Mouse (Mus musculus) olfactory bulb, adult 2 months (tissue): Measurements from ENCODE around the gene Tigar. TPM values are rescaled to one million over a fixed set of nuclear protein-coding genes. Genes with fewer than 3 reads are reported as not detected.

ENCODE experiments used
- H3K27ac ChIP-seq: fragments of 200-500 bp; 2 replicates; pipeline ENCODE4 v1.5.1; 2012; ENCODE audit warnings: low read depth, low read length; ENCODE audit not compliant: insufficient read depth
- H3K4me1 ChIP-seq: fragments of 200-500 bp; 2 replicates; pipeline ENCODE4 v1.6.1; 2012; ENCODE audit warnings: low read length; ENCODE audit not compliant: control insufficient read depth, insufficient read depth
- H3K4me3 ChIP-seq: fragments of 200-500 bp; 2 replicates; pipeline ENCODE4 v1.5.1; 2012; ENCODE audit warnings: mild to moderate bottlenecking, low read depth, low read length, moderate library complexity; ENCODE audit not compliant: insufficient read depth
- CTCF ChIP-seq: fragments of 200-500 bp; IDR thresholded peaks from 2 replicates; pipeline ENCODE4 v1.5.1; 2012; ENCODE audit warnings: low read depth, mild to moderate bottlenecking, low read length, moderate library complexity; ENCODE audit not compliant: insufficient read depth
- POLR2A ChIP-seq: fragments of 200-500 bp; IDR thresholded peaks from 2 replicates; pipeline ENCODE4 v1.6.1; 2012; ENCODE audit warnings: mild to moderate bottlenecking, low read depth, low read length, moderate library complexity; ENCODE audit not compliant: insufficient read depth
- WGBS: fragments of 180-500 bp; shearing (Covaris S2); methylation state at CpG from one replicate; pipeline ENCODE4 v1.1.7; 2018; 5-methylcytosine and 5-hydroxymethylcytosine counted together
- polyA plus RNA-seq: library from polyadenylated mRNA; stranded (reverse); fragments of >200 nt; gene quantifications from 2 replicates; pipeline ENCODE4 v1.2.4, GENCODE M21; 2012; ENCODE audit warnings: low replicate concordance; ENCODE audit not compliant: missing spikeins, insufficient read depth, insufficient read length

Gene Tigar
- polyA plus RNA-seq, 1 experiment: not detected

DNA sequence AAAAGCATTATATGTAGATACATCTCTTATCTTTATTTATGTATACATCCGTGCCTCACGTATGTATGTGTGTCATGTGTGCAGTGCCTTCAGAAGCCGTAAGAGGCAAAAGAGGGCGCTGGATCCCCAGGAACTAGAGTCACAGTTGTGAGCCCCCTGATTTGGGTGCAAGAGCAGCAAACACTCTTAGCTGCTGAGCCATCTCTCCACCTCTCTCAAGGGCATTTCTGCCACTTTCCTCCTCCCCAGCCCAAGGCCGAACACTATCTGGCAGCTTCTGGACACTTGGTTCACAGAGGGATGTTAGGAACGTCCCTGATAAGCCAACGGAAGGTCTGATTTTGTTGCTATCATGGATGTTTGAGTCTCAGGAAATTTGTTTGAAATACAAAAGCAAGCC is 14.1 kb upstream of the Tigar start:
- WGBS: 92% methylated on average over 7 of the region's 7 CpGs
- H3K4me3 ChIP-seq: no peak overlapping the region
- no peak for TF ChIP-seq CTCF
- TF ChIP-seq POLR2A: no peak
- no peak overlapping the region for H3K27ac ChIP-seq
- H3K4me1 ChIP-seq: no peaks in the 10 kb centered on the region

DNA sequence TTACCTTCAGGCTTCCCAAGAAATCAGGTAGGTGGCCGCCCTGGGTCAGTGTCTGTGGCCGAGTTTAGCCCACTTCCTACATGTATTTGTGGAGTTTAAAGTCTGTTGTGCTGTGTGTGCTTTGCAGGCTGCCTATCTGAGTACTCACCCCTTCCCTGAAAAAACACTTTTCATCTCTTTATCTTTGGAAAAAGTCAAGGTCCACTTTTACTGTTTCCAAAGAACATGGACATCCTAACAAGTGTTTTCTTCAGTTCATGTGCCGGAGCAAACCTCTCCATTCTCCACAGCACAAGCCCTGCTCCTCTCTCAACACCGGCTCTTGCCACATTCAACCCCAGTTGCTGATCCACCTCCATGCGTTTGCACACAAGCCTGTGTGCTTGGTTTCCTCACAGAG is 13.6 kb upstream of the Tigar start:
- WGBS: 88% methylated on average over 5 of the region's 5 CpGs
- no peak for TF ChIP-seq POLR2A
- TF ChIP-seq CTCF: no peak

DNA sequence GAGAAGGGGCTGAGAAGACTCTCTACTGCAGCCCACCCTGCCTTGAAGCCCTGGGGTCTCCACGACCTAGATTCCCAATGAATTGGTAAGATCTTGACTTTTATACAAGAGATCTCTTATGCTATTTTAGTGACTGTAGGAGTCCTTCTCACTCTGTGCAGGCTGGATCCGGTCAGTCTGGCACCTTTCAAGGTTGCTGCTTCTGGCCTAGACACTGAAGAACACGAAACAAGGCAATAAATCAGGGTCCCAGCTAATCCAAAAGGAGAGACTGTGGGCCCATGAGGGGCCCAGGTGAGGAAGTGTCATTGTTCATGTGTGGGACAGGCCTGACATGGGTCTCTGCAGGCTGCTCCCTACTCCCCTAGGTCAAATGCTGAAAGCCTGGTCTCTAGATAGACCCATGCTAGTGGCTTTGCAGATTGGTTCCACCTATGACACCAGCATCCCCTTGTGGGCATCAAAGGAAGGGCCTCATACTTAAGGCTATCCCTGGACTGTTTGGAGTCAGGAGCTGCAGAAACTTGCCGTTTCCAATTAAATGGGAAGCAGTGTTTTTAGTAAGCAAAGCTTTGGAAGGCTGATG is 13.0 kb upstream of the Tigar start:
- Histone ChIP-seq H3K27ac (no peak overlapping the region), H3K4me3 (no peak overlapping the region), H3K4me1 (no peaks in the 10 kb centered on the region)
- 81% methylated on average over 4 of the region's 4 CpGs for WGBS
- TF ChIP-seq CTCF: no peak
- TF ChIP-seq POLR2A: no peak

More for the DNA sequence above, 13.6 kb upstream of the Tigar start:
- H3K27ac ChIP-seq: no peak overlapping the region
- no peaks in the 10 kb centered on the region for H3K4me1 ChIP-seq
- no peak overlapping the region for H3K4me3 ChIP-seq

DNA sequence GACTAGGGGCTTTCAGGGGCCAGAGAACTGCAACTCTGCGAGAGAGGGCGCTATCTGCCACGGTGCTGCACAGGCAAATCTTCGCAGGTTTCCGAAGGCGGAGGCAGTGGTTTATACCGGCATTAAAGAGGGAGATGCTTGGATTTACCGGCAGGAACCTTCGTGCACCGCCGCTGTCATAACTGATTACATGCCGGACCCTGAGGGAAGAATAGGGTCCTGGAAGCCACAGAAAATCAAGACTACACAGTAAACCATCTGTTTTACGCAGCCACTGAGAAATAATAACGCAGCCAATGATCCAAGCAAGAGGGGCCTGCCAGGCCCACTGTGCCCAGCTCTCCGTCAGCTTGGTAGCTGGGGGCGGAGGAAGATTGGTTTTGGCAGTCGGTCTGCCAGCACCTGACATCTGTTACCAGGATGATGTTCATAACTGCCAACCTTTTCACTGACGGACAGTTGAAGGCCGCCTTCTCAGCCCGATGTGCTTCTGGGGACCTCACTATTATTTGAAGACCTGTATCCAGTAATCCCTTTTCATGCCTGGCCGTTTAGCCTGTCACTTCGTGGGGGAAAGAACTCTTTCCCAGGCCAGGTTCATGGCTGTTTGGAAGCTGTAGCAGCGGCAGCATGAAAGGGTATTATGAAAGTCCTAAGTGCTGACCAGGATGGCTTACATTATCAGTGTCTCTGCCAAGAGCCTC is 5.5 kb upstream of the Tigar start:
- TF ChIP-seq POLR2A: no peak
- TF ChIP-seq CTCF: no peak
- no peaks in the 10 kb centered on the region for H3K4me1 ChIP-seq
- 57% methylated on average over 23 of the region's 23 CpGs for WGBS
- no peak overlapping the region for H3K27ac ChIP-seq
- no peak overlapping the region for H3K4me3 ChIP-seq

DNA sequence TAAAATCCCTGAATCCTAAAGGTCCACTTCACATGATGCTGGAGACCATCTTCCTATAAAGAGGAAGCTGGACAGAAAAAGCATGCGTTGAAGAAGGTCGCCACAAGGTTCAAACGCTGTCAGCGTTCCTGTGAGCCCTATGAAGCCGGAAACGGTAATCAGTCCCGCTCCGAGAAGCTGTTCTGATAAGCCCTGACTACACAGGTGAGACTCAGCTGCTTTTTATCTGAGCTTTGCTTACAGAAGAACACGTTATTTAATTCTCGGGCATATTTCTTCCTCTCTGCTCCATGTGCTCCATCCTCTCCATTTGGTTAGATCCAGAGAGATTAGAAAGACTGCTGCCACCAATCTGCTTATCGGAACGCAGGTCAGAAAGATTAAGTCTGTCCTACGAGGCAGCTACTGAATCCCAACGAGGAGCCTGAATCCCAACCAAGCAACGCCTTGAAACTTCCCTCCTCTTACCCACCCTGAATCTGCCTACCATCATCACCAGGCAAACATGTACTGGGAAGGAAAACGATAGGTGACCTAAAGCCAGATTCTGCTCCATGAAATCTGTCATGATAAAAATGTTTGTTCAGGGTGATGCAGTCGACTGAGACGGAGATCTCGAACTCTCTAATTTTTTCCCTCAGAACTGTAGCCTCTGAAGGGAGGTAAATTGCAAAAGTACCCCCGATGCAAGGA is 843 bp downstream of the Tigar start:
- peaks cover 2% of the 10 kb centered on the region; the same call in 1 of the 2 replicates for H3K4me1 ChIP-seq
- WGBS: 40% methylated on average over 20 of the region's 20 CpGs
- peak overlapping the region; percentile 95 for H3K4me3 ChIP-seq
- TF ChIP-seq CTCF (no peak), POLR2A (no peak)
- no peak overlapping the region for H3K27ac ChIP-seq

DNA sequence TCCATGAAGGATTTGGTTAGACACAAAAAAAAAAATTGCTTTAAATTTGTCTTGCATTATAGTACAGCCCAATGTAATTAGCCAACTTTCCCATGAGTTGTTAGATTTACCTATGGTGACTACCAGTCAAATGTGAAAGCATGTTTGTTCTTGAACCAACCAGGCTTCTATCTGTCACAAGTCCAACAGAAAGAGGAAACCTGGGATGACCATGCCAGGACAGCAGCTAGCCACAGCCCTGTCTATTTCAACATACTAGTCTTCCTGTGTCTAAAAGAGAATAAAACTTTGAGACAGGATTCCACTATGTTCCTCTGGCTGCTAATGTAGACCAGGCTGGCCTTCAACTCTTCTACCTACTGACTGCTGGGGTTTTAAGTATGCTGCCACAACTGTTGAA is 1.9 kb downstream of the Tigar start:
- Histone ChIP-seq H3K27ac (no peak overlapping the region), H3K4me1 (peaks cover 2% of the 10 kb centered on the region; the same call in 1 of the 2 replicates), H3K4me3 (no peak overlapping the region)
- no peak for TF ChIP-seq CTCF
- no peak for TF ChIP-seq POLR2A

DNA sequence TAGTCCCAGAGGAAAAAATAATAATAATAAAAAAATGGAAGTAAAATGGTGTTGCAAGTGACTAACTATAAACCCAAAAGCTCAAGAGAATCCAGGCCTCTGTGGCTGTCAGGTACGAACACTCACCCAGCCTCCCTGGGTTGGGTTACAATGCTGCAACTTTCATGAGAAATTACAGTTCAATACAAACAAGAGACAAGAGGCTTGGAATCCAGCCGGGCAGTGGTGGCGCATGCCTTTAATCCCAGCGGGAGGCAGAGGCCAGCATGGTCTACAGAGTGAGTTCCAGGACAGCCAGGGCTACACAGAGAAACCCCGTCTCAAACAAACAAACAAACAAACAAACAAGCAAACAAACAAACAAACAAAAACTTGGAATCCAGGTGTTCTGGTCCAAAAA is 2.6 kb downstream of the Tigar start:
- no peak overlapping the region for H3K4me3 ChIP-seq
- TF ChIP-seq POLR2A: no peak
- TF ChIP-seq CTCF: no peak
- H3K27ac ChIP-seq: no peak overlapping the region
- WGBS: 61% methylated on average over 5 of the region's 5 CpGs
- peaks cover 2% of the 10 kb centered on the region; the same call in 1 of the 2 replicates for H3K4me1 ChIP-seq

DNA sequence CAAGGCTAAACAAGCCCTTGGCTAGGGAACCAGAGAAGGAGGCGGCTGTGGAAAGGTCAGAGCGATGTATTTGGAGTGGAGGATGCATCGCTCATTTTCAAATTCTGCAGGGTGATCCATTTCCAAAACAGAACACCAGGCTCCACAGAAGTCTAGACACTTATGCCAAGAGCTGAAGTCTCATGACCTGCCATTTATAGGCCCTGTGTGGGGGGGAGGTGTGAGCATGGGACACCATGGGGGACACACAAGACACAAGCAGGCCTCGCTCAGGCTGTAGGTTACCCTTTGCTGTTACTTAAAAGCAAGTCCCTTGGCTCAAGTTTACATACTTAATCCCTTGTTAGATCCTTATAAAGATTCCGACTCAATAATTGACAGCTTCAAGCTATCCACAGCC is 3.2 kb downstream of the Tigar start:
- no peak for TF ChIP-seq POLR2A
- TF ChIP-seq CTCF: no peak
- no peak overlapping the region for H3K27ac ChIP-seq
- 82% methylated on average over 5 of the region's 5 CpGs for WGBS
- no peak overlapping the region for H3K4me3 ChIP-seq
- H3K4me1 ChIP-seq: peaks cover 2% of the 10 kb centered on the region; the same call in 1 of the 2 replicates

DNA sequence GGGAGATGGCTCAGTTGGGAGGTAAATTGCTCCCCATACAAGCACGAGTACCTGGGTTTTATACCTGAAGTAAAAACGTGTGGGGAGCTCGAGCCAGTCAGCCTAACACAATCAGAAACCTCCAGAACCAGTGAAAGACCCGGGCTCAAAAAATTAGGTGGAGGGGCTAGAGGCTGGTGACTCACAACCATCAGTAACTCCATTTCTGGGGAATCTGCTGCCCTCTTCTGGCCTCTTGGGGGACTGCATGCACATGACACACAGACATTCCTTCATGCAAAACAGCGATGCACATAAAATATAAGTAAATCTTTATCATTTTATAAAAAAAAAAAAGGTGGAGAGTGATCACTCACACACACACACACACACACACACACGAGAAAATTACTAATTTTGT is 4.2 kb downstream of the Tigar start:
- no peak overlapping the region for H3K27ac ChIP-seq
- 68% methylated on average over 6 of the region's 6 CpGs for WGBS
- no peak for TF ChIP-seq POLR2A
- peak; percentile 48; the same call in 1 of the 2 replicates for TF ChIP-seq CTCF

More for the DNA sequence above, 4.2 kb downstream of the Tigar start:
- Histone ChIP-seq H3K4me1 (peaks cover 2% of the 10 kb centered on the region; the same call in 1 of the 2 replicates), H3K4me3 (no peak overlapping the region)
